Mouse (Mus musculus) forebrain, embryonic 11.5 days (tissue): Measurements from ENCODE around the gene Paxx. TPM values are rescaled to one million over a fixed set of nuclear protein-coding genes. Genes with fewer than 3 reads are reported as not detected.
A peak's percentile ranks its signal among the peaks of the same experiment; 100 is the strongest.

Experiments
- ATAC-seq: fragments of 200-750 bp; cut with Nextera tagmentation; replicated peaks from 2 replicates; pipeline ENCODE4 v1.8.0; 2017; ENCODE audit warnings: moderate TSS enrichment; ENCODE audit not compliant: low FRiP score
- DNase-seq: peaks from one replicate; pipeline ENCODE4 v3.0.0-alpha.2; 2017; ENCODE audit warnings: low spot score
- H3K27ac ChIP-seq: fragments of 300-500 bp; sonication (generic); 2 replicates; pipeline ENCODE4 v1.5.1; 2014; ENCODE audit warnings: low read depth, low read length
- H3K27me3 ChIP-seq: fragments of 300-500 bp; sonication (generic); 2 replicates; pipeline ENCODE4 v1.6.1; 2014; ENCODE audit warnings: mild to moderate bottlenecking, low read length, mixed read lengths; ENCODE audit not compliant: control insufficient read depth, insufficient read depth
- H3K36me3 ChIP-seq: fragments of 300-500 bp; sonication (generic); 2 replicates; pipeline ENCODE4 v1.6.1; 2014; ENCODE audit warnings: mild to moderate bottlenecking, low read length, moderate library complexity, mixed read lengths; ENCODE audit not compliant: control insufficient read depth, insufficient read depth
- H3K4me1 ChIP-seq: fragments of 300-500 bp; sonication (generic); replicated peaks from 2 replicates; pipeline ENCODE4 v1.6.1; 2014; ENCODE audit warnings: low read length, mixed read lengths; ENCODE audit not compliant: control insufficient read depth, insufficient read depth
- H3K4me2 ChIP-seq: fragments of 300-500 bp; sonication (generic); 2 replicates; pipeline ENCODE4 v1.6.1; 2014; ENCODE audit warnings: low read depth, mild to moderate bottlenecking, low read length, moderate library complexity, mixed read lengths; ENCODE audit not compliant: severe bottlenecking
- H3K4me3 ChIP-seq: fragments of 300-500 bp; sonication (generic); 2 replicates; pipeline ENCODE4 v1.5.1; 2014; ENCODE audit warnings: low read depth, low read length
- H3K9ac ChIP-seq: fragments of 300-500 bp; sonication (generic); 2 replicates; pipeline ENCODE4 v1.6.1; 2014; ENCODE audit warnings: low read length
- H3K9me3 ChIP-seq: fragments of 300-500 bp; sonication (generic); 2 replicates; pipeline ENCODE4 v1.6.1; 2016; ENCODE audit warnings: low read length, mixed read lengths; ENCODE audit not compliant: control insufficient read depth
- WGBS: fragments of 180-500 bp; shearing (Covaris S2); extraction: QIAGEN DNeasy Blood & Tissue Kit; methylation state at CpG from one replicate; pipeline ENCODE4 v1.1.7; 2014; 5-methylcytosine and 5-hydroxymethylcytosine counted together
- polyA plus RNA-seq: library from polyadenylated mRNA; unstranded; fragments of >200 nt; fragmentation: Nextera tagmentation; extraction: Ambion mirVana; gene quantifications from 2 replicates; pipeline ENCODE4 v1.2.1, GENCODE M21; 2014

Gene Paxx
- polyA plus RNA-seq: 22.9 and 24.2 TPM in 2 replicates

GRCm38 (mm10) chr2:25460551-25461309 lies at the start of gene Paxx:
Gene Paxx (minus strand): TSS chr2:25461094.
- Histone ChIP-seq H3K27me3 (no peaks in the 10 kb centered on the region), H3K27ac (peak within 1 kb of the TSS; percentile 78), H3K4me1 (peaks cover 6% of the 10 kb centered on the region; the same call in 1 of the 2 replicates), H3K36me3 (no peaks in the 10 kb centered on the region; the same call in 1 of the 2 replicates), H3K9ac (peak within 1 kb of the TSS; percentile 77), H3K4me2 (peak within 1 kb of the TSS; percentile 89), H3K4me3 (peak within 1 kb of the TSS; percentile 72), H3K9me3 (no peaks in the 10 kb centered on the region)
- ATAC-seq (peak; percentile 86), DNase-seq (peak; percentile 93)
- WGBS: under 1% methylated on average over 48 of the region's 48 CpGs

- H3K27ac ChIP-seq: no peak overlapping the region
- DNase-seq (no peak), ATAC-seq (no peak)
- no peaks in the 10 kb centered on the region for H3K4me1 ChIP-seq
- no peaks in the 10 kb centered on the region for H3K9me3 ChIP-seq
- no peak overlapping the region for H3K4me2 ChIP-seq
- no peak overlapping the region for H3K9ac ChIP-seq
- no peaks in the 10 kb centered on the region for H3K36me3 ChIP-seq
- no peaks in the 10 kb centered on the region for H3K27me3 ChIP-seq
- no peak overlapping the region for H3K4me3 ChIP-seq
- WGBS: 71% methylated on average over 3 of the region's 3 CpGs
These were observed 49.0 kb upstream of the Paxx start for GRCm38 (mm10) chr2:25509912-25510311.

- peaks cover under 1% of the 10 kb centered on the region; the same call in 1 of the 2 replicates for H3K4me1 ChIP-seq
- no peaks in the 10 kb centered on the region for H3K9me3 ChIP-seq
- DNase-seq: no peak
- no peak overlapping the region for H3K4me3 ChIP-seq
- no peaks in the 10 kb centered on the region for H3K27me3 ChIP-seq
- no peak overlapping the region for H3K4me2 ChIP-seq
- no peak for ATAC-seq
- 39% methylated on average over 5 of the region's 5 CpGs for WGBS
- no peak overlapping the region for H3K27ac ChIP-seq
- no peaks in the 10 kb centered on the region for H3K36me3 ChIP-seq
- no peak overlapping the region for H3K9ac ChIP-seq
These were observed 46.1 kb upstream of the Paxx start for GRCm38 (mm10) chr2:25506964-25507363.

- H3K9me3 ChIP-seq: no peaks in the 10 kb centered on the region
- WGBS: 96% methylated on average over 4 of the region's 4 CpGs
- H3K4me3 ChIP-seq: no peak overlapping the region
- H3K27me3 ChIP-seq: no peaks in the 10 kb centered on the region
- no peak overlapping the region for H3K9ac ChIP-seq
- ATAC-seq (no peak), DNase-seq (no peak)
- no peak overlapping the region for H3K4me2 ChIP-seq
- peaks cover 4% of the 10 kb centered on the region; the same call in 1 of the 2 replicates for H3K4me1 ChIP-seq
- H3K27ac ChIP-seq: no peak overlapping the region
- no peaks in the 10 kb centered on the region for H3K36me3 ChIP-seq
These were observed 45.0 kb upstream of the Paxx start for GRCm38 (mm10) chr2:25505860-25506259.

GRCm38 (mm10) chr2:25505000-25505399 lies 44.1 kb upstream of the Paxx start:
- H3K9me3 ChIP-seq: no peaks in the 10 kb centered on the region
- no peak overlapping the region for H3K4me3 ChIP-seq
- no peak overlapping the region for H3K27ac ChIP-seq
- peaks cover 6% of the 10 kb centered on the region; the same call in 1 of the 2 replicates for H3K4me1 ChIP-seq
- H3K27me3 ChIP-seq: no peaks in the 10 kb centered on the region
- 88% methylated on average over 1 of the region's 1 CpGs for WGBS
- DNase-seq (no peak), ATAC-seq (no peak)
- no peak overlapping the region for H3K4me2 ChIP-seq
- H3K36me3 ChIP-seq: no peaks in the 10 kb centered on the region
- no peak overlapping the region for H3K9ac ChIP-seq

GRCm38 (mm10) chr2:25504538-25504937 lies 43.6 kb upstream of the Paxx start:
- ATAC-seq: no peak
- Histone ChIP-seq H3K36me3 (no peaks in the 10 kb centered on the region), H3K9me3 (no peaks in the 10 kb centered on the region), H3K27me3 (no peaks in the 10 kb centered on the region), H3K9ac (no peak overlapping the region), H3K4me3 (no peak overlapping the region), H3K27ac (no peak overlapping the region), H3K4me2 (no peak overlapping the region), H3K4me1 (peaks cover 7% of the 10 kb centered on the region; the same call in 1 of the 2 replicates)
- WGBS: 95% methylated on average over 19 of the region's 19 CpGs
- no peak for DNase-seq

GRCm38 (mm10) chr2:25502726-25503125 lies 41.8 kb upstream of the Paxx start:
- H3K9me3 ChIP-seq: no peaks in the 10 kb centered on the region
- ATAC-seq (no peak), DNase-seq (no peak)
- H3K9ac ChIP-seq: no peak overlapping the region
- no peak overlapping the region for H3K4me2 ChIP-seq
- no peaks in the 10 kb centered on the region for H3K27me3 ChIP-seq
- WGBS: 84% methylated on average over 3 of the region's 3 CpGs
- peaks cover 7% of the 10 kb centered on the region; the same call in 1 of the 2 replicates for H3K4me1 ChIP-seq
- H3K27ac ChIP-seq: no peak overlapping the region
- H3K36me3 ChIP-seq: no peaks in the 10 kb centered on the region
- H3K4me3 ChIP-seq: no peak overlapping the region

- Histone ChIP-seq H3K9ac (peak within 1 kb of the TSS; percentile 96), H3K36me3 (no peaks in the 10 kb centered on the region), H3K27me3 (no peaks in the 10 kb centered on the region), H3K4me1 (peaks cover 7% of the 10 kb centered on the region; the same call in 1 of the 2 replicates), H3K9me3 (no peaks in the 10 kb centered on the region), H3K27ac (peak within 1 kb of the TSS; percentile 37), H3K4me3 (peak within 1 kb of the TSS; percentile 87), H3K4me2 (peak within 1 kb of the TSS; percentile 75)
- DNase-seq (no peak), ATAC-seq (no peak)
- WGBS: 79% methylated on average over 20 of the region's 20 CpGs
These were observed 40.9 kb upstream of the Paxx start, which contains the start of gene C8g for GRCm38 (mm10) chr2:25501593-25502486. Gene C8g (minus strand): TSS chr2:25501719.
